In genomic region chr10:80053259-80053780, GRCm38 (mm10) we compare ENCODE assay signal across 1 mouse cellular context.
A peak's percentile ranks its signal among the peaks of the same experiment; 100 is the strongest.
TF ChIP-seq lines count a peak whose summit lies in the region.

No protein-coding gene starts in this region.

TF ChIP-seq in C2C12, 6 proteins besides CTCF, POLR2A, EP300 and RAD21:
- TF ChIP-seq MAX (IDR thresholded peaks at IDR 0.05): peak; percentile 93
- TF ChIP-seq FOSL1 (IDR thresholded peaks at IDR 0.05; ENCODE audit: insufficient read depth, low read length, poor library complexity, severe bottlenecking): no peak
